Mouse (Mus musculus): ENCODE measurements at regions not wholly inside any gene's neighbourhood (a gene's known extent, or its start where the extent isn't known, plus 50 kb on each side); places are given as distances from the start of the nearest gene placed in this dataset.

DNA sequence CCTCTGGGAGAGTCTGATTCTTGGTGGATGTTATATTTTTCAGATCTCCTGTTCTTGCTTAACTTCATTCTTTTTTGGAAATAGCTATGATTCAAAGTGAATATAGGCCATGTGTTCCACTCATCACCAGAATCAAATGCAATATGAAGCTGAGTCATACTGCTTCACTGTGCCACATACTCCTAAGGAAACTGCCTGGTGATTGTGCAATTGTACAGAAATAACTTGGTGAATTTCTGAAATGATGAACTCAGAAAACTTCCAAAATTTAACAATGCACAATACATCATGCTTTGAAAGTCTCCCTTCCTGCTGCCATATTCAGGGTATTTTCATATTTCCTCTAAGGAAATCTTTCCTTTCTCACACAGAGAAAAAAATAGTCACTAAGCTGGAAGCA is 518.9 kb upstream of the Pbx1 start:
- TF ChIP-seq POLR2A (IDR thresholded peaks at IDR 0.05; ENCODE audit: borderline replicate concordance, low read depth, low read length) (no peak), CTCF (IDR thresholded peaks at IDR 0.05; ENCODE audit: low read depth, low read length) (no peak)
